Mouse (Mus musculus): ENCODE measurements around the gene Mcpt1.

- TF ChIP-seq POLR2A (IDR thresholded peaks at IDR 0.05; ENCODE audit: borderline replicate concordance, extremely low read depth, low read depth, low read length) (no peak), CTCF (IDR thresholded peaks at IDR 0.05; ENCODE audit: insufficient read depth, low read length) (no peak)
Measured at GRCm38 (mm10) chr14:56019446-56019845, 1.7 kb downstream of the Mcpt1 start.

Measured in lung, adult 2 months (tissue).